Mouse (Mus musculus) embryo, embryonic 10 days (tissue): Measurements from ENCODE around the gene Slc25a22.
"Not testable (repeated sequence)": the region's sequence is repeated elsewhere in the genome, so short reads cannot be mapped to it uniquely, and the experiment has no call there.

ENCODE experiments used
- DNase-seq: peaks from one replicate; pipeline ENCODE4 v3.0.0-alpha.2; 2015; ENCODE audit warnings: low spot score

The Slc25a22 gene

DNA sequence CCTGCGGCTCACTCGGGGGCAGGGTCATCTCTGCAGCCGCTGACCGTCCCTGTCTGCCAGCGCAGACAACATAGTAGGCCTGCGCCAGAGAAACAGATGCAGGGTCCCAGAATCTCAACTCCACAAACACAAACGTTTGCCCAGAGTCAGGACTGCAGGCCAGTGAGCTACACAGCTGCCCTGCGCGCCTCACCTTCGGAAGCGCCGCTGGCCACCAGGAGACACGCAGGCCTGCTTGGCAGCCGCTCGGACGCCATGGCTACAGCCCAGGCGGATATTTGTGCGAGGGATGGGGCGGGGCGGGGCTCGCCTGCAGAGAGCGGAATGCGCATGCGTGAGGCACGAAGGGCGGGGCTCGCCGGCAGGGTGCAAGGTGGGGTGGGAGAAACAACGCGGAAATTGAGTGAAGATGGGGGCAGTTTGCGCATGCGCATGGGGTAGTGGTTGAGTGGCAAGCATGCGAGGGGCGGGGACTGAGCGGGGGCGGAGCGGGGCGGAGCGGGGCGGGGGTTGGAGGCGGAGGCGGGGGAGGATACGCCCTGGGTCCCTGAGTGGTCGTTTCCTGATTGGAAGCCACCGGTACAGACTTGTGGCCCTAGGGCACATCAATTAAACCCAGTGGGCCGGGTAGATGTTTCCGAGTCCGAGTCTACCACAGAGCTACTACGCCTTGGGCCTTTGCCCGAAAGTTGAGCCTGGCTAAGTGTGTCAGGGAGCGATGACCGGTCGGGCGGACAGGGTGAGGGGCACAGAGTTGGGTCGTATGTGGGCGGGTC, 23.7 kb downstream of the Slc25a22 start, which contains the start of gene Gatd1:
Gatd1 (minus strand) TSS at position 328 of the 776 bp plus-strand sequence.
- peak; percentile 100 for DNase-seq

DNA sequence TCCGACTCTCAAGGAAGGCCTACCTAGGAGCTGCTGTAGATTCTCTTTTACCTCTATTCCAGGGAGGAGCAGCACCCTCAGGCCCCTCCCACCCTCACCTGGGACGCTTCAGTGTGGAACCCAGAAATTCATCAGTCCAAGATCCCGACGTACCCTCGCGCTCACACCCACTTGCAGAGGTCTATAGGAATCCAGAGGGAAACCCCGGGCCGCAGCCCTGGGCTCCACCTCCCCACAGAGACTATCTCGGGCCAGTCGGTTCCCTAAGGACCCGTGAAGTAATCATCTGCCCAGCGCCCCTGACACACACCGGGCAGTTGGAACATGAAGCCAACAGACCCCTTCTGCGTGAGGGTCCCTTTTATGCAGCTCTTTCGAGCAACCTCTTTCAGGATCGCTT, 24.4 kb downstream of the Slc25a22 start:
- DNase-seq, result no peak

GRCm38 (mm10) chr7:141411667-141412066, 26.0 kb downstream of the Slc25a22 start:
- DNase-seq, result no peak

- no peak for DNase-seq
Measured at GRCm38 (mm10) chr7:141410631-141411030, 27.1 kb downstream of the Slc25a22 start.

DNA sequence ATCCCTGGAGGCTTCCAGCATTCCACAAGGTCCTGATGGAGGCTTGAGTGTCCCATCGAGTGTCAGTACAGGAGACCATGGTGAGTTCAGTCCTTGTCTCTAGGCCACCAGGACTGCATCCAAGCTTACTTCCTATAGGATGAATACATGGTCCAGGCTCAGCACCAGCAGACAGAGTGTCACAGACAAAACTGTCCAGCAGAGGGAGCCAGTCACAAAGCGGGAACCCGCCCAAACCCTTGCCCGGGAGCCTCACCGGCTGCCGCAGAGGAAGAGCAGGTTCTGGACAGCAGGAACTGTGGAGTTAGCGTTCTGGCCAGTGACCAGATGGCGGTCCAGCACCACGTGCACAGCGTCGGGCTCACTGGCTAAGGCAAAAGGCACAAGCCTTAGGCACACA, 28.9 kb downstream of the Slc25a22 start:
- peak; percentile 91 for DNase-seq

DNA sequence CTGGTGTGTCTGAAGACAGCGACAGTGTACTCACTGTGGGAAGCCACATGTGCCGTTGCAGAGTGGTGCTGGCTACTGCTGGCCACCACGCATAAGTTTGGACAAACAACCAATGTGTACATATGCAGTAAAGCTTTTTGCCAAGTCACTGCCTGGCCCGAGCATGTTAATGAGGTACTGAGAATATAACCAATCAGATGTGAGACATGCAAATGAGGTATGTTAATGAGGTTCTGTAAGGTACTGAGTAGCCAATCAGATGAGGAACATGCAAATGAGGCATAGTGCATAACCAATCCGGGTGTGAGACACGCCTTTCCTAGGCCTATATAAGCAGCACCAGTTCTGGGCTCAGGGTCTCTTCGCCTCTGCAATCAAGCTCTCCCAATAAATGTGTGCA, 30.0 kb downstream of the Slc25a22 start:
- not testable (repeated sequence) for DNase-seq

DNA sequence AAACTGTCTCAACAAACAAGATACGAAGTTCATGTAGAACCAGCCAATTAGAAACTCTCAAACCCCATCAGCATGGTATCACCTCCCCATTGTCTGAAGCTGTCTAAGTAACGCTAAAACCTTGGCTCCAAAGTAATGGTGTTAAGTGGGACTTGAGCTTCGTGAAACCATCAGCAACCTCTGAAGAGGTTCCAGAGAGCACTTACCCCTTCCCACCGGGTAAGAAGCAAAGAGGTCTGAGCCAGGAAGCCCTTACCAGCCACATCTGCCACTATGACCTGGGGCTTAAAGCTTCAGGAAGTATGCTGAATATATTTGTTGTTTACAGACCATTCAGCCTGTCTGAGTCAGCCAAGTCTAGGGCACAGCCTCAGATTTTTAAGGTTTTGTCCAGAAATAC, 32.2 kb downstream of the Slc25a22 start:
- DNase-seq, result no peak

- peak; percentile 80 for DNase-seq
Measured at GRCm38 (mm10) chr7:141403305-141403704, 34.4 kb downstream of the Slc25a22 start.

- DNase-seq, result no peak
Measured at GRCm38 (mm10) chr7:141395348-141395747, 42.3 kb downstream of the Slc25a22 start.

DNA sequence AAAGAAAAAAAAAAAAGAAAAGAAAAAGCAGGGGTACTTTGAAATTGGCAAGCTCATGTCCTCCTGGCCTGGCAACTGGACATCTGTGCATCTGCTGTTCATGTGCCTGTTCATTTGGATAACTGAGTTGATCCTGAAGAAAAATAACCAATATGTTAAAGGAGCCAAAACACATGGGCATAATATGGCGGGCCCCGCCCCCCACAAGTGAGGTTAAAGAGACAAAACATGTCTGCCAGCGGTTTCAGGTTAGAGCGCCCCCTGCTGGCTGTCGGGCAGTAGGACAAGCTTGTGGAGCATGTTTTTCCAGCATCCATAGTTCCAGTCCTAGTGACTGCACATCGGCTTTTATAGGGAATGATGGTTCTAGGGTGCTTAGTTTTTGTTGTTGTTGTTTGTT, 42.9 kb downstream of the Slc25a22 start:
- peak; percentile 75 for DNase-seq

- no peak for DNase-seq
Measured at GRCm38 (mm10) chr7:141394158-141394557, 43.5 kb downstream of the Slc25a22 start.

GRCm38 (mm10) chr7:141392552-141393222, 45.0 kb downstream of the Slc25a22 start:
- DNase-seq, result no peak

DNA sequence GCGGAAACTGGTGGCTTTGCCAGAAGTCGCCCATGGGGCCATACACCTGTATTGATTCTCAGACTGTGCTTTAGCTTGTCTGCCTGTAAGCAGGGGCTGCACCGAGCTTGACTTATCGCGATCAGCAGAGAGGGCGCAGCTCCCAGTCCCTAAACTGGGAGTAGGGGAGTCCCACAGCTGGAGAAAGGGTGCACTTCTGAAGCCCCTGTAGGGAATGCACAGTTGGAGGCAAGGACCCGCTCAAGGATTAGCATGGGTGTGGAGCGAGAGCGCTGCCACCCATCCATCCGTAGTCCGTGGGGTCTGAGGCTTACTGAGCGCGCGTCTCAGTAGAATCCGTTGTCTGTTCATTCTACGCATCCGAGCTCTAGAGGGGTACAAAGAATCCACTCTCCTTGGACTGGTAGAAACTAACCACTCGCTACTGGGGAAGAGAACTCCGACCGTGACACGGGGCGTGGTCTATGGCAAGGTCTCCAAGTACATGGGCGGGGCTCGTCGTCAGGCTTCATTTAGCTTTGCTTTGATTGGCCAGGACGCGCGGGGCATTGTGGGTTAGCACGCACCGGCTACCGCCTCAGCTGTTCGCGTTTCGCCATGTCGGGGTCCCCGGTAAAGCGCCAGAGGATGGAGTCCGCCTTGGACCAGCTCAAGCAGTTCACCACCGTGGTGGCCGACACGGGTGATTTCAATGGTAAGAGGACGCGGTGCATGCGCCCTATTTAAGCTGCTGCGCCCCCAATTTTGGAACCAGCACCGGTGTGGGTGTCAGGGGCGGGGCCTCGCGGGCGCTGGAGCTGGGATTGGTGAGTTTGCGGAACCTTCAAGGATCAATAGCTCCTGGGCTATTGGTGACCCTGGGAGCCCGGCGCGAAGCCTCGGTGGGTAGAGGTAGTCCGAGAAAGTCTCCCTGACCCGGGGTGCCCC, 45.8 kb downstream of the Slc25a22 start, which contains the start of gene Taldo1:
Taldo1 (plus strand) TSS at position 575 of the 927 bp plus-strand sequence.
- DNase-seq, result peak; percentile 100

DNA sequence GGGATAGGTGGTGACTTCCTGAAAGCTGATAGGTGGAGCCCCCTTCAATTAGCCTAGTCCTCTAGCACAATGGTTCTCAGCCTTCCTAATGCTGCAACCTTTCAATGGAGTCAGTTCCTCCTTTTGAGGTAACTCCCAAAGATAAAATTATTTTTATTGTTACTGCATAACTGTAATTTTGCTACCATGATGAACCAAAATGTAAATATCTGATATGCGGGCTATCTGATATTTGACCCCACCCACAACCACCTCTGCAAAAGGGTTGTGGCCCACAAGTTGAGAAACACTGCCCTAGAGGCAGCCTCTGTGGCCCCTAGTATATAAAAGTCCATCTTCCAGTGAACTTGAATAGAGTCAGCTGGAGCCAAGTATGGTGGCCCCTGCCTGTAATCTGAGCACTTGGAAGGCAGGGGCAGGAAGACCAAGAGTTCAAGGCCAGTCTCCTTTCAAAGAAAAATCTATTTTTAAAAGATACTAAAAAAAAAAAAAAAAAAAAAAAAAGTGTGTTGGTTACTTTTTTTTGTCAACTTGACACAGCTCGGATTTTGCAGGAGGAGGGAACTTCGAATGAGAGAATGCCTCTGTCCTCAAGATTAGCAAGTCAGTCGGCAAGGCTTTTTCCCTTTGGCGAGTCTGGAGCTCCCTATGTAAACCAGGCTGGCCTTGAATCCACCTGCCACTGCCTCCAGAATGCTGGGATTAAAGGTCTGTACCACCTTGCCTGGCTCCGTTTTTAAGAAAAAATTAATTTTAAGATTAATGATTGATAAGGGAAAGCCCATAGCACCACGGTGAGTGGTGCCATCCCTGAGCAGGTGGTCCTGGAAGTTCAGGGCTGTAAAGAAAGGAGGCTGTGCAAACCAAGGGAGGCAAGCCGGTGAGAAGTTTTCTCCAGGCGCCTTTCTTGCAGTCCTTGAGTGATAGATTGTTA, 47.1 kb downstream of the Slc25a22 start:
- no peak for DNase-seq

GRCm38 (mm10) chr7:141388487-141389109, 49.1 kb downstream of the Slc25a22 start:
- DNase-seq, result no peak

DNA sequence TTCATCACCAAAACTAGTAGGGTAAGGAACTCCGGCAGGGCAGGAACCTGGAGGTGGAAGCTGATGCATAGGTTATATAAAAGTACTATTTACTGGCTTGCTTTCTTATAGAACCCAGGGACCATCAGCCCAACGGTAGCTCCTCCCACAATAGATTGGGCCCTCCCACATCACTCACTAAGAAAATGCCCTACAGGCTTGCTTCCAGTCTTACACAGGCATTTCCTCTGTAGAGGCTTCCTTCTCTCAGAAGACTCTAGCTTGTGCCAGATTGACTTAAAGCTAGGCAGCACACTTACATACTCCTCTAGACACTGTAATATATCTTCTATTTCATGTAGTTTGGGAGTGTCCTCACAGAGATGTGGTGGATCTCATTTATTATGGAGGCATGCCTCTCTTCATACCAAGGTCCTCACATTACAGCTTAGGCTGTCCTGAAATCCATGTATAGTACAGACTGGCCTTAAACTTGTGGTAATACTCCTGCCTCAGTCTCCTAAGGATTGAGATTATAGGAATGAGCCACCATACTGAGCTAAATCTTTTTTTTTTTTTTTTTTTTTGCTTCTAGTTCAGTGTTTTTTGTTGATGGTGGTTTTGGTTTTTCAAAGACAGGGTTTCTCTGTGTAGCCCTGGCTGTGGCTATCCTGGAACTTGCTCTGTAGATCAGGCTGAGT, 49.7 kb downstream of the Slc25a22 start:
- DNase-seq, result no peak

GRCm38 (mm10) chr7:141381068-141381835, 56.4 kb downstream of the Slc25a22 start:
- DNase-seq, result no peak
